Mouse (Mus musculus) liver, postnatal 0 days (tissue): Measurements from ENCODE around the gene Slc39a11.

Experiments used
- CTCF ChIP-seq: sonication (generic); IDR thresholded peaks from 2 replicates; pipeline ENCODE4 v1.5.1; 2016; ENCODE audit warnings: antibody characterized with exemption, low read depth
- EP300 ChIP-seq: IDR thresholded peaks from 2 replicates; pipeline ENCODE4 v1.6.1; 2016; ENCODE audit warnings: antibody characterized with exemption, low read depth, mild to moderate bottlenecking

GRCm38 (mm10) chr11:113346895-113347514 is 302.9 kb downstream of the Slc39a11 start:
- no peak for TF ChIP-seq EP300
- TF ChIP-seq CTCF = no peak
